Mouse (Mus musculus) mature B cell (primary cell): Measurements from ENCODE around the gene Uap1.

Experiments used
- in situ Hi-C: fragments of 300-500 bp; cut with MboI; formaldehyde crosslinking; loops from 2 replicates; pipeline ENCODE4 v1.14.3; 2019

Gene Uap1

GRCm38 (mm10) chr1:170174814-170175332 lies at the start of gene Uap1:
Uap1 (minus strand) TSS chr1:170174957.
- in situ Hi-C loops = loop anchor here (25.0 kb wide), 1 partner anchor 213 kb away; the partner anchor contains the start of gene Hsd17b7

DNA sequence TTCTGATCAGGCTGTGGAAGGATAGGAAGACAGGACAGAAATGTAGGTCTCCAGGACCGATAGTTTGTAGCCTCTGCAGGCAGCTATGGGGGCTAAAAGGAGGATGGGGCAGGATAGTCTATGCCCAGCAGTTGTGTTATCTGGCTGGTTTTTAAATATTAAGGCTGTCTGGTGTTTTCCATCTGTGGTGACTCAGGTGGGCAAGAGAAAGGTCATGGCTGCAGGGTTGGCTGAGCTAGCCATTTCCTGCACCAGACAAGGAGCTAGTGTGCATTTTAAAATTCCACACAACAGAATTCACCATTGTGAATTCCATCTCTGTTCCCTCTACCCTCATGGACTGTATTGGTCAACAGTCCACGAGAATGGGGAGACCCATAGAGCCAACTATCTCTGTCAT lies 48.5 kb upstream of the Uap1 start:
- in situ Hi-C loops = loop anchor here (25.0 kb wide), 1 partner anchor 686 kb away; the partner anchor contains the start of gene Nuf2

DNA sequence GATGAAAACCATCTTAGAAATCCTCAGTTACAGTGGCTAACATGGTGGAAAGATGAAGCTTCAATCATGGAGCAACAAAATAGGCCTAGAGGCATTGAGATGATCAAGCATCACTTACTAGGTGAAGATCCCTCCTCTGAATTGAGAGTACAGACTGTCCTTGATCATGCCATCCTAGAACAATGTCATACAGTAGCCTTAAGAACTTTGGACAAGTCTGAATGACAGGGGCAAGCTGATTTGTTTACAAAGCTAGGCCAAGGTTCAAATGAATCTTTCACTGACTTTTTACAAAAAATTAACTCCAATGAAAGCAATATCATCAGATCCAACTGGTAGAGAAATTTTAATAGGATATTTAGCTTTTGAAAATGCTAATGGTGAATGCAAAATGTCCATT lies 45.6 kb upstream of the Uap1 start:
- in situ Hi-C loops = loop anchor here (25.0 kb wide), 1 partner anchor 683 kb away; the partner anchor contains the start of gene Nuf2

GRCm38 (mm10) chr1:170218091-170218884 lies 43.5 kb upstream of the Uap1 start:
- in situ Hi-C loops = loop anchor here (25.0 kb wide), 1 partner anchor 681 kb away; the partner anchor contains the start of gene Nuf2

GRCm38 (mm10) chr1:170215590-170215989 lies 40.8 kb upstream of the Uap1 start:
- in situ Hi-C loops = loop anchor here (25.0 kb wide), 1 partner anchor 678 kb away; the partner anchor contains the start of gene Nuf2

GRCm38 (mm10) chr1:170214757-170215522 lies 40.2 kb upstream of the Uap1 start, which contains the start of gene Uhmk1:
Uhmk1 (minus strand) TSS chr1:170215397.
- in situ Hi-C loops = loop anchor here (25.0 kb wide), 1 partner anchor 678 kb away; the partner anchor contains the start of gene Nuf2

DNA sequence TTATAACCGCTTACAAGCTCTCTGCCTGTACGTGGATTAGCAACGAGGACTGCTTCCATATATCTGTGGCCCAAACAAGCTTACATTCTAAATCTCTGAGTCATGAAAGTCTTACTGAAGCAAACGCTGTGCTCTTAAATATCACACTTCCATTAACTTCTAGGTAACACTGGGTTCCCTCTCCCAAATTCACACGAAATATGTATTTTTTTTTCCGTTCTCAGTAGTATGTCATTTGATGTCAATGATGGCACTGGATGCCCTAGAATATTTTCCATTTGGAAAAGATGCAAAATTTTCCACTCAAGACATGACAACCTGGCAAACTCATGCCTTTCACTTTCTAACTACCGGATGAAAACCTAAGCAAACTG lies 39.6 kb upstream of the Uap1 start:
- in situ Hi-C loops = loop anchor here (25.0 kb wide), 1 partner anchor 677 kb away; the partner anchor contains the start of gene Nuf2

DNA sequence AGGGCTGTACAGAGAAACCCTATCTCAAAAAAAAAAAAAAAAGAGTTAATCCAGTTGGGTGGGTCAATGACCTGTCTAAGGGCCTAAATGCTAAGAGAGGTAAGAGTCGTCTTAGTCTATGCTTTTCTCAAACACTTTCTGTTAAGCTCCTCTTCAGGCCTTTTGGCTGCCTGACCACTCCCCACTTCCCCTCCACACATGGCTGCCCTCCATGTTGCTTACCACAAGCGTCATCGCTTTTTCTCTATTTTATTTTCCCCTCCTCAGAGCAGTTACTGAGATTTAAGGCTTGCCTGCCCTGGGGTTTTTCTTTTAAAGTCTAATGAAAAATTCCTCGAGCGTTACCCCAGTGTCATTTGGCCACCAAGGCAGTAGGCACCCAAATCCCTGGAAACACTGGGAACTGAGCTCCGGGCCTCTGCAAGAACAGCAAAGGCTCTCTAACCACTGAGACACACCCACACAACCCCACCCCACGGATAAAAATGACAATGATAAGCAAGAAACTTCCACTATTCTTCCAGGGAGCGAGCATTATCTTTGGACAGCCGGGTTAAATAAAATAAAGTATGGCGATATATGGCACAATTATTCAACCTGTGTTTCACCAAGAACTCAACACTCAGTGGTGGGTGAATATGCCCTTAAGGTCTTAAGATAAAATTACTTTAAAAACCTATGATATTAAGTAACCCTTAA lies 38.6 kb upstream of the Uap1 start:
- in situ Hi-C loops = loop anchor here (25.0 kb wide), 1 partner anchor 676 kb away; the partner anchor contains the start of gene Nuf2

DNA sequence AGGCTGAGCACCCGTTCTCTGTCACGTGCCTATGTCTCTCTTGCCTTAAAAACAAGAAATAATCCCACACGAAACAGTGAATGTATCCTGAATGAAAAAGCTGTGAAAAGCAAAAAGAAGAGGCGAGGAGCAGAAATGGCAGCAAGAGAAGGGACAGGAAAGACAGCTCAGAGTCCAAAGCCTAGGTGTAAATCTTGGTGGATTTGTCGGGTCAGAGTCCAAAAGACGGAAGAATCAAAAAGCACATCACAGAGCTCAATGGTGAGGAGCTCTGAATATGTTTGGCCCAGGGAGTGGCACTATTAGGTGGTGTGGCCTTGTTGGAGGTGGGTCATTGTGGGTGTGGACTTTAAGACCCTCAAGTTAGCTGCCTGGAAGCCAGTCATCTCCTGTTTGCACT lies 31.6 kb upstream of the Uap1 start:
- in situ Hi-C loops = loop anchor here (25.0 kb wide), 1 partner anchor 669 kb away; the partner anchor contains the start of gene Nuf2

DNA sequence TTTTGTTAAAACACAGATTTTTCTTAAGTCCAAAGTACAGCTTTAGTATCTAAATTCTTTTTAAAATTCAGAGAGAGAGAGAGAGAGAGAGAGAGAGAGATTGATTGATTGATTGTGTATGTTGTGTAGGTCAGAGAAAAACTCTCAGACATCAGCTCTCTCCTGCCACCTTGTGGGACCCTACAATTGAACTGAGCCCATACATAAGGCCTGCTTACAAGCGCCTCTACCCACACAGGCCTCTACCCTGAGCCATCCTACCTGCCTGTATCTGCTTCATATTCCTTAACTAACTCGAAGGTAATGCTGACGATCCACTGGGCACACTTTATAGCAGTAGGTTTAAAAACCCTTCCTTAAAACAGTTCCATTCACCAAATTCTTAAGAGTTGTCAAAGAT lies 25.6 kb upstream of the Uap1 start:
- in situ Hi-C loops = loop anchor here (25.0 kb wide), 1 partner anchor 663 kb away; the partner anchor contains the start of gene Nuf2

- in situ Hi-C loops = no loop called here
Observed at GRCm38 (mm10) chr1:170196211-170196610, 21.5 kb upstream of the Uap1 start.

DNA sequence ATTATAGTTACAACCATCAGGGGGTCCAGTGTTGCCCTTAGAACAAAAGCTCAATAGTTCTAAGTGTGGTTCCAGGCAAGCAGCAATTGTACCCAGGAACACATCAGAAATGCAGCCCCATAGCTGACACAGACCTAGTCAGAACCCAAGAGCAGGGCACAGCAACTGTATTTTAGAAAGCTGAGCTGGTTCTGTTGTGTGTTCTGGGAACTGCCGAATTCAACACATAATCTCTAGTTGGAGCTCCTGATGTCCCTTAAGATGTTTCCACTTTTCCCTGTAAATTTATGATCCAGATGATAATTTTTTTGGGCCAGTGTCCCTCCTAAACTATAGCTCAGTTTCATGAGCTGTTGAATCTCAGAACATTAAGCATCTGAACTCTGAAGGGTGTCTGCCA lies 17.2 kb upstream of the Uap1 start:
- in situ Hi-C loops = no loop called here

- in situ Hi-C loops = no loop called here
Observed at GRCm38 (mm10) chr1:170190225-170190624, 15.5 kb upstream of the Uap1 start.

- in situ Hi-C loops = no loop called here
Observed at GRCm38 (mm10) chr1:170188601-170189000, 13.8 kb upstream of the Uap1 start.

GRCm38 (mm10) chr1:170186531-170186930 lies 11.8 kb upstream of the Uap1 start:
- in situ Hi-C loops = no loop called here

DNA sequence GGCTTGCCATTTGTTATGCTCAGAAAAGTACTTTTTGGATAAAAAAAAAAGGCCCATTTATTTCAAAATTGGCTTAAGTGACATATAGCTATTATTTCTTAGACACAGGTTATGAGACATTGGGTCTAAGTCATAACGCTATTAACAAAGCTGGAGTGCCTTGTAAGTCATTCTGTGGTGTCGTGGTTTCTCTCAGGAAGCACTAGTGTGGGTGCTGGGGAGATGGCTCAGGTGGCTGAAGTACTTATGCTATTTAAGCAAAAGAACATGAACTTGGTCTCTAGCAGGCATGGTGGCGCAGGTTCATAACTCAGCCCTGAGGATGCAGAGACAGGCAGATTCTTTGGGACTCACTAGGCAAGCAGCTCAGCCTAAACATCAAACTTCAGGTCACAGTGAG lies 10.4 kb upstream of the Uap1 start:
- in situ Hi-C loops = no loop called here

DNA sequence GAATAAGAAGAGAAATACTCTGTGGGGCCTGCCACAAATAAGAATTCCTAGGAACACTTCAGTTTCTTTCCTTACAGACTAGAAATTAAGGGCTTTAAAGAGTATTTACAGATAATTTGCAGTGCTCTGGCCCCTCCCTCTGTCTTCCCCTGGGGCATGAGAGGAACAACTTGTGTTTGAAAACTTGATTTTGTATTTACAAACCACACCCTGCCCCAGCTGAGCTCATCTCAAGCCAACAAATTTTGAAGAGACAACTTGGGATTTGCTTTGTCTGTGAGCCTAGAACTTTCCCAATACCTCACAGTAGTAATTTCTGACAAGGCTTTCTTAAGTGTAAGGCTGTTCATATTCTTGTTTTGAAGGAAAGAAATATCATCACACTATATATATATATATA lies 7.9 kb upstream of the Uap1 start:
- in situ Hi-C loops = no loop called here

DNA sequence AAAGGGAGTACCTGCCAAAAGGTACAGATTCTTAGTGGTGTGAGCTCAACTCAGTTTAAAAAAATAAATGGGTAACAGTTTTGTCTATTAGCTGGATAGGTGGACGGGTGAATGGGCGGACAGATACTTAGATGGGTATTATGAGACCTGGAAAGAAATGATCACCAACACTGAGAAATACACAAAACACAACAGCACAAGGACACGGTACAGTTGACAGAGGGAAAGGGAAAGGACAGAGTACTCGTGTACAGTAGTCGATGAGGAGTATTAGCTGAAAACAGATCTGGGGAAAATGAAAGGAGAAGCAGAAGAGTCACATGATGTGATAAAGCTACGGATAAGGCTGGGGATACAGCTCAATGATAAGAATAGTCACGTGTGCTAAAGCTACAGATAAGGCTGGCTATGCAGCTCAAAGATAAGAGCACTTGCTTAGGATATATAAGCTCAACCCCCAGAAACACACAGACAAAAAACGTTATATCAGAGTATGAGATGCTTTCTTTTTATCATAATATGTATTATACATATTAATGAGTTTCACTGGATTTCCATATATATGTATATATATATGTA lies 2.0 kb upstream of the Uap1 start:
- in situ Hi-C loops = no loop called here

GRCm38 (mm10) chr1:170175848-170176247 lies 1.1 kb upstream of the Uap1 start:
- in situ Hi-C loops = no loop called here

GRCm38 (mm10) chr1:170173991-170174813 lies 555 bp downstream of the Uap1 start:
- in situ Hi-C loops = loop anchor here (25.0 kb wide), 1 partner anchor 212 kb away; the partner anchor contains the start of gene Hsd17b7
